Mouse (Mus musculus): ENCODE data around the gene Guca1a. TPM values are rescaled to one million over a fixed set of nuclear protein-coding genes. Genes with fewer than 3 reads are reported as not detected.
"Not testable (repeated sequence)": the region's sequence is repeated elsewhere in the genome, so short reads cannot be mapped to it uniquely, and the experiment has no call there.

Guca1a gene
- total RNA-seq, 1 experiment from 2014 or later = 0.57 TPM

DNA sequence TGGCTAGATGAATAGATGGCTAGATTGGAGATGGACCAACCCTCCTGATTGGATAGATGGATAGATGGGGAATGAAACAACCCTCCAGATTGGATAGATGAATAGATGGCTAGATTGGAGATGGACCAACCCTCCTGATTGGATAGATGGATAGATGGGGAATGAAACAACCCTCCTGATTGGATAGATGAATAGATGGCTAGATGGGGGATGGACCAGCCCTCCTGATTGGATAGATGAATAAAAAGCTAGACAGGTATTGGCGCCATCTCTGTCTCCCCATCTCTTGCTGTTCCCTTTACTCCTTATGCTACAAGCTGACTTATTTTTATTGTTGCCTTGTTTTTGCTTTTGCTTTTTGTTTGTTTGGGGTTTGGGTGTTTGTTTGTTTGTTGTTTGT lies 22.2 kb upstream of the Guca1a start:
- ATAC-seq (replicated peaks; ENCODE audit: insufficient number of reproducible peaks, low FRiP score, low TSS enrichment, poor library complexity, severe bottlenecking) = not testable (repeated sequence)

DNA sequence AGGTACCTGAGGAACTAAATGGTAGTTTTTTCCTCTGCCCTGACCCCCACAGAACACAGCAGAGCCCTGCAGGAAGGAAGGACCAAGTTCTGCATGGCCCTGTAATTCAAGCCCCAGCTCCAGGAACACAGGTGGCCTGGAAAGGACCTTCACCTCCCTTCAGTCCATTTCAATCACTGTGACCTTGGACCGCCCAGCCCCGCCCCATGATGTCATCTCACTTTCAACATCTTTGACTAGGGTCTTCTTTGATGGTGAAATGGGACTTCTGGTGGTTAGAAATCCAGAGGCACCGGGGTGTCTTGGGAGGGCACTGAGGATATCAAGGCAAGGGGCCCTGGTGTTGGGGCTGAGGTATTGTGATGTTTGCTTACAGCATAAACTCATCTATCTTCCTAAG lies 21.2 kb upstream of the Guca1a start:
- ATAC-seq (replicated peaks; ENCODE audit: insufficient number of reproducible peaks, low FRiP score, low TSS enrichment, poor library complexity, severe bottlenecking) = no peak

DNA sequence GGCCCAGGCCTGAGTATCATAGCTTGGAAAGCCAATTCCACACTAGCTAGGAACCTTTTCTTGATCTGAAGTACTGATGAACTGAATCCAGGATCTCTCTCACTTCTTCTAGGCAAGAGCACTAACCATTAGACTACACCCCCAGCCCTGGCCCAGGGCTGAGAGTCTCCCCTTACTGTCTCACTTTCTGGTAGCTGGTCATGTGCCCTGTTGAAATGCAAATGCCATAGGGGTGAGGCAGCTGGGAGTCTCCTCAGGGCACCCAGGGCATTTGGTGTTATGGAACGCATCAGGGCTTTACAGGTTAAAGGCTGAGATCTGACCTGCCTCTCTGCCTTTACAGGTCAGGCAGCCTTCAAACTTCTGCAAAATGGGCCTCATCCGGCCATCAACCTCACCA lies 19.8 kb upstream of the Guca1a start:
- ATAC-seq (replicated peaks; ENCODE audit: insufficient number of reproducible peaks, low FRiP score, low TSS enrichment, poor library complexity, severe bottlenecking) = no peak

DNA sequence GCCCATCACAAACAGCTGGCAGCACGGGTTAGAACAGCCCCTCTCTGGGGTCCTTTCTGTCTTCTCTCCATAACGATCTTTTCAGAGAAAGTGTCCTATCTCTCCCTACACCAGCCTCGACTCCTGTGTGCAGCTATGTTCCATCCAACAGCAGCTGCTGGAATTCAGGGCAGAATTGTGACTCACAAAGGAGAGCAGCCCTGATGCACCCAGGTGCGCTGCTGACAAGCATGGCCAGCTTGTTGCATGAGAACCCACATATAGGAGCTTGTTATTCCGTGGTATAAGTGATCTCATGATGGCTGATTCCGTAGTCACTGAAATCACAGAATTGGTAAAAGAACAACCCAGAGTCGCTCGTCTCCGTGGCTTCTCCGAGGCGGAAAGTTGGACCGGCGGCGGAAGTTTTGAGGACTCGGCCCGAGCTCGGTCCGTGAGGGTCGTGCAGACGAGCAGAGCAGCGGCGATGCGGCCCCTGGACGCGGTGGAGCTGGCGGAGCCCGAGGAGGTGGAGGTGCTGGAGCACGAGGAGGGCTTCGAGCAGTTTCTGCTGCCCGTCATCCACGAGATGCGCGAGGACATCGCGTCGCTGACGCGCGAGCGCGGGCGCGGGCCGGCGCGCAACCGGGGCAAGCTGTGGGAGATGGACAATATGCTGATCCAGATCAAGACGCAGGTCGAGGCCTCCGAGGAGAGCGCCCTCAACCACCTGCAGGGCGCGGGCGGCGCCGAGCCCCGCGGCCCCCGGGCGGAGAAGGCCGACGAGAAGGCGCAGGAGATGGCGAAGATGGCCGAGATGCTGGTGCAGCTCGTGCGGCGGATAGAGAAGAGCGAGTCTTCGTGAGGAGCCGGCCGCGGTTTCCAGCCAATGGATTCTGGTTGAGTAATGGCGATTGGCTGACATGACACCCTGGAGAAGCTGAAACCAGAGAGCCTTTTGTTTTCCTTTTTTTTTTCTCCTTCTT lies 9.8 kb upstream of the Guca1a start:
- ATAC-seq (replicated peaks; ENCODE audit: insufficient number of reproducible peaks, low FRiP score, low TSS enrichment, poor library complexity, severe bottlenecking) = not testable (repeated sequence)

DNA sequence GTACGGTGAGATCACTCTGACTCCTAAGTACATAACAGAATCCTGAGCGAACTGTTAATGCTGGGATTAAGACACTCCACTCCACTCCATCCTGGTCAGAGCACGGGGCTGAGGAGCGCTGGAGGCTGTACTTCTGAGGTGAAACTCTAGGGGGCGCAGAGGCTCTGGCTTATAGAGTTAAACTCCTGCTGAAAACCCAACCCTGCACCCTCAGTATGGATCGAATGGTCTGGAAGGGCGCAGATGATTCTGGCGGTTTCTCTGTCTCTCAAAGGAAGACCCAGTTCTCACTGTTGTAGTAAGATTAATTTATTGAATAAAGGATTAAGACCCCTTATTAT lies 8.1 kb upstream of the Guca1a start:
- ATAC-seq (replicated peaks; ENCODE audit: insufficient number of reproducible peaks, low FRiP score, low TSS enrichment, poor library complexity, severe bottlenecking) = peak; percentile 82

DNA sequence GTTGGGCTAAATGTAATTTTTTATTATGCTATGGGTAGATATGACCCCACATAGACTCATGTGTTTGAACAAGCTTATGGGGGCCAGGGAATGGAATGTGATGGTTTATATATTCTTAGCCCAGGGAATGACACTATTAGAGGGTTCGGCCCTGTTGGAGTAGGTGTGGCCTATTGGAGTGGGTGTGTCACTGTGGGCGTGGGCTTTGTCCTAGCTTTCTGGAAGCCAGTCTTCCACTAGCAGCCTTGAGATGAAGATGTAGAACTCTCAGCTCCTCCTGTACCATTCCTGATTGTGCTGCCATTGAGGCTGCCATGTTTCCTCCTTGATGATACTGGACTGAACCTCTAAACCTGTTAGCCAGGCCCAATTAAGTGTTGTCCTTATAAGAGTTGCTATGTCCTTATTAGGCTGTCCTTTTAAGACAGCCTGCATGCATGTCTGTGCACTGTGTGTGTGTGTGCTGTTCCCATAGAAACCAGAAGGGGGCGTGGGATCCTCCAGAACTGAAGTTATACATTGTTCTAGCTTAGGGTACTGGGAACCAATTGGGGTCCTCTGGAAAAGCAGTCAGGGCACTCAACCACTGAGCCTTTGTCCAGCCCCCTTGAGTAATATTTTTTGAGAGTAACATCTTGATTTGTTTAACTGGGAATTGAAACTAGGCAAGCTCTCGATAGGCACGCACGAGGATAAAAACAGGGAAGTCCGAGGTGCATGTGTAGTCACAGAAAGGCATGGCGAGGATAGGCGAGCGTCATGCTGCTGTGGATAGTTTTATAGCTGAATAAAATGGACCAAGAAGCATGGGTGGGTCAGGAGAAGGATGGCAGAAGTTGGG lies 7.6 kb upstream of the Guca1a start:
- ATAC-seq (replicated peaks; ENCODE audit: insufficient number of reproducible peaks, low FRiP score, low TSS enrichment, poor library complexity, severe bottlenecking) = peak; percentile 30; the same call in 1 of the 2 replicates

DNA sequence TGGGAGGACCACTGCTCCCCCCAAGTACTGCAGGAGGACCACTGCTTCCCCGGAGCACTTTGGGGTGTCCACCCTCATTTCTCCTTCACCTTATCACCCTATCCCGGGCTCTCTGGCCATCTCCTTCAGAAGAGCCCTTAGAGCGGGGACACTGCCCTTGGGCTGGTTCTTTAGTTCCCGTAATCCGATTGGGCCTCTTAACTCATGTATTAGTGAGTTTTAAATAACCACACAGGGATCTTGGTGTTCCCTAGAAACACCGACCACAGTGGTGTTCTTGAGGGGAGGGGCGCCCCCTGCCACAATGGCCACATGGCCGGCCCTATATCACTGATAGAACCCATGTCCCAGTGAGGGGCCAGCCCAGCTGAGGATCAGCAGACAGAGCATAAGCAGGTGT lies 1.3 kb downstream of the Guca1a start:
- ATAC-seq (replicated peaks; ENCODE audit: insufficient number of reproducible peaks, low FRiP score, low TSS enrichment, poor library complexity, severe bottlenecking) = no peak

DNA sequence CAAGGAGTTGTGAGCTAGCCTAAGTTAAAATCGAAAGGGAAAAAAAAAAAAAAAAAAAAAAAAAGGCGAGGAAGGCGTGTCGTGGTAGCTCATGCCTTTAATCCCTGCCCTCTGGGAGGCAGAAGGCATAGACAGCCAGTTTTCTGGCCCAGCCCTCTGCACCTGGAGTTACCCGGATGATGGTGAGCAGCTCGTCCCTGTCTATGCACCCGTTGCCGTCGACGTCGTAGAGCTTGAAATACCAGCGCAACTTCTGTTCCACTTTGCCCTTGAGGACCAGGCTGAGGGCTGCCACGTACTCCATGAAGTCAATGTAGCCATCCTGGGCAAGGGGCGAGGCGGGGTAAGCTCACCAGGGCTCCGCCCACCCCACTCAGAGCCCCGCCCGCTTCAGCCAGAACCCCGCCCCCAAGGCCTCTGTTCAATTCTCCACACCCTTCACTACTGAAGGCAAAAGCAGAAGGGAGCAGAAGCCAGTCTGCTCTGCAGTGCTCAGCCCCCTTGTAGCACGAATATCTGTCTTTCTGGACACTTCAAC lies 4.9 kb downstream of the Guca1a start:
- peak; percentile 88 for ATAC-seq (replicated peaks; ENCODE audit: insufficient number of reproducible peaks, low FRiP score, low TSS enrichment, poor library complexity, severe bottlenecking)

DNA sequence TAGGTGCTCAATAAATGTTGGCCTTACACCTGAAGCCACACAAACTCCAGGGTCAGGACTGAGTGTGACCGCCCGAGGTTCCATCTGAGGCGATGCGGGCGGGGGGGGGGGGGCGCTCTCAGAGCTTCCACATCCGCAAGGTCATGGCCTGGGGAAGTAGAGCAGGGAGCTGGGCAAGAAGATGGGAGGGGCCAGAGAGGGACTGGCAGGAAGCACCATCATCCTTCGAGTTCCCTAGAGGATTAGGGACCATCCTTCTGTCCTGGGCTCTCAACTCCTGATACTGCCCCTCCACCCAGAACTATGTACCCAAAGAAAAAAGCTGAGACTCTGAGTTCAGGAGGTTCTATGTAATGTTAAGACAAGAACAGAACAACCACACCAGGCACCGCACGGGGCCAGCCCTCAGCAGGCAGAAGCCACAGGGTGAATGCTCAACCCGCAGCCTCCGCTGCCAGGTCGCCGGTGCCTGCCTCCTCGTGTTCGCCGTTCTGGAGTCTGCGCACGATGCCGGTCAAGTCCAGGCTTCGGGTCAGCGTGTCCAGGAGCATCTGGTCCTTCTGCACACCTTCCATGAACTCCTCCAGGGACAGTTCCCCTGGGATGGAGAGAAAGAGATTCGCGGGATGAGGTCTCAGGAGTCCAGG lies 6.0 kb downstream of the Guca1a start:
- ATAC-seq (replicated peaks; ENCODE audit: insufficient number of reproducible peaks, low FRiP score, low TSS enrichment, poor library complexity, severe bottlenecking) = 0 out of 2 replicates have a peak, but pooled peaks have one; percentile 29

DNA sequence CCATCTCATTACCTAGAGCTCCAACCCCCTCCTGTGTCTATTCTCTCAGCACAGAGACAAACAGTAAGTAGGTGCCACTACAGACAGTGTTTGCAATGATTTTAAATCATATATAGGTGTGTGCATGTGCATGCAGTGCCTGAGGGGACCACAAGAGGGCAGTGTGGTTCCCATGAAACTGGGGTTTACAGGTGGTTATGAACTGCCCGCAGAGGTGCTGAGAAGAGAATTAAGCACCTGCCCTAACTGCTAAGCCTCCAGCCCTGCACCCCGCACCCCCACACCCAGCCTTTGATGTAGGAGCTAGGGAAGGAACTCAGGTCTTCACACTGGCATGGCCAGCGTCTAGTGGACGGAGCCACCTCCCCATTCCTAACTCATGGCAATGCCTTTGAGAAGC lies 13.7 kb downstream of the Guca1a start:
- 0 out of 2 replicates have a peak, but pooled peaks have one; percentile 47 for ATAC-seq (replicated peaks; ENCODE audit: insufficient number of reproducible peaks, low FRiP score, low TSS enrichment, poor library complexity, severe bottlenecking)

DNA sequence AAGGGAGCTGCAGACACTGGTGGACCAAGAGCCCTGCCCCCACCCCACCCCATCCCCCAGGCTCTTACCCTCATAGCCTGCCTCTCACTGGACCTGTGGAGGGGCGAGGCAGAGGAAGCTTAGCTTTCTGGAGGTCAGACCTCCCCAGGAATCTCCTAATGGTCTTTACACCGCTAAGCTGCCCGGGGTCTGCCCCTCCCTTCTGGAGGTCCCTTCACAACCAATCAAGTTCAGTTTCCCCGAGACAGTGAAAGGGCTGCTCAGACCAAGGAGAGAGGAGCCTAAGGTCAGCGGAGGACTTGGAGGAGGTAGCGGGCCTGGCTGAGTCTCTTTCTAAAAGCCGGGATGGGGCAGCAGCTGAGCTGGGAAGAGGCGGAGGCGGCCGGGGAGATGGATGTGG lies 15.2 kb downstream of the Guca1a start, which contains the start of gene Guca1b:
TSS of gene Guca1b (plus strand) at position 249 of the 400 bp plus-strand sequence.
- no peak for ATAC-seq (replicated peaks; ENCODE audit: insufficient number of reproducible peaks, low FRiP score, low TSS enrichment, poor library complexity, severe bottlenecking)

DNA sequence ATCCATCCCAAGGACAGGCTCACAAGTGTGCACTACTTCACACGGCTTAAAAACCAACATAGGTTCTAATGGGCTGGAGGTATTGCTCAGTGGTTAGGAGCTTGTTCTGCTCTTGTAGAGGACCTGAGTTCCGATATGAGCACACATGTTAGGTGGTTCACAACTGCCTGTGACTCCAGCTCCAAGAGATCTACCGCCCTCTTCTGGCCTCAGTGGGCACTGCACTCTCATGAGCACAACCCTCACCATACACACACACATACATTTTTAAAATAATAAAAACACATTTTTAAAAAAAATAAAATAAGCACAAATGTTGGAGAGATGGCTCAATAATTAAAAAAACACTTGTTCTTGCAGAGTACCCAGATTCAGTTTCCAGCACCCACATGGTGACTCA lies 16.3 kb downstream of the Guca1a start:
- ATAC-seq (replicated peaks; ENCODE audit: insufficient number of reproducible peaks, low FRiP score, low TSS enrichment, poor library complexity, severe bottlenecking) = no peak

DNA sequence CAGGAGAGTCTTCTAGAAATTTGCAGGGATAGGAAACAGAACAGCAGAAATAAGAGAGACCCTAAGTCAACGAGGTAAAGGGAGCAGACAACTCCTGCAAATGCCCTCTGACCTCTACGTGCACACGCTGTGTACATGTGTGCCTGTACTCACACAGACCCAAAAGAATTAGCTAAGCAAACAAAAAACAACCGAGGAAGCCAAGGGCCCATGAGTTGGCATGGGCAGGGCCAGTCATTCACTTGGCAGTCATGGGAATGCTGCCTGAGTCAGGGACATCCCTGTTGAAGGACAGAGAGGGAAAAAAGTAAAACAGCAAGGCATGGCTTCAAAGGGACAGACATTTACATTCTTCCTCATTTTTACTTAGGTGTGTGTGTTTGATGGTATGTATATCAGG lies 17.1 kb downstream of the Guca1a start:
- no peak for ATAC-seq (replicated peaks; ENCODE audit: insufficient number of reproducible peaks, low FRiP score, low TSS enrichment, poor library complexity, severe bottlenecking)

DNA sequence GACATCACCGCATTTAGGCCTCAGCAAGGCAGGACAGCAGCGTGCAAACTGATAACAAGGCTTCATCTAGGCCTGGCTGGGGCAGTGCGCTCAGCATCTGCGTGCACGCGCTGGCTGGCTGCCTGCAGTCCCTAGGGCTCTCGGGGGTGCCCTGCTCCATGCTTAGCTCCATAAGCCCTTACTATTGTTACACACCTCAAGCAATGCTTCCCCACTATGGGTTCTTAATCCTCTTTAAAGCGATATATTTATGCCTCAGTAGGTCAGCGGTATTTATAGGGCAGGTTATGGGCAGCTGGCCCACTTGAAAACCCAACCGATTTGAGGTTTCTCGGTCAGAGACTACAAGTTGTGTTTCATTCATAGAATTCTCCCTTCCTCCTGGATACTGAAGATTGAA lies 18.5 kb downstream of the Guca1a start:
- ATAC-seq (replicated peaks; ENCODE audit: insufficient number of reproducible peaks, low FRiP score, low TSS enrichment, poor library complexity, severe bottlenecking) = no peak

DNA sequence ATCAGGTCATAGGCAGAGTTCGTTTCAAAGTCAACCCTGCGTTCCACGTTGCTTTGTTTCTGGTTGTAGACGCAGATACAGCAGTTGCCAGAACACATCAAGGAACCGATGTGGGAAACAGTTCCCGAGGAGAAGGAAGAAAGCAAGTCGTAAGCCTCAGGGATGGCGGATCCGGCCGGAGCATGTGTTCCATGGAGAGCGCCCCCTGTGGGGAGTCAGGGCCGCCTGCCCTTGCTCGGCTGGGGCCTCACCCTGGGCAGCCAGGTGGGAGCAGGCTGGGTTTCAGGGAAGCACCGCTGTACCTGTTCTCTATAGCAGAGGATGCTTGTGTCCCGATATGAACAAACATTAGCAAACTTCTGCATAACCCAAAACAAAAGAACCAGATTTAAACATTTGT lies 22.3 kb downstream of the Guca1a start:
- ATAC-seq (replicated peaks; ENCODE audit: insufficient number of reproducible peaks, low FRiP score, low TSS enrichment, poor library complexity, severe bottlenecking) = no peak

DNA sequence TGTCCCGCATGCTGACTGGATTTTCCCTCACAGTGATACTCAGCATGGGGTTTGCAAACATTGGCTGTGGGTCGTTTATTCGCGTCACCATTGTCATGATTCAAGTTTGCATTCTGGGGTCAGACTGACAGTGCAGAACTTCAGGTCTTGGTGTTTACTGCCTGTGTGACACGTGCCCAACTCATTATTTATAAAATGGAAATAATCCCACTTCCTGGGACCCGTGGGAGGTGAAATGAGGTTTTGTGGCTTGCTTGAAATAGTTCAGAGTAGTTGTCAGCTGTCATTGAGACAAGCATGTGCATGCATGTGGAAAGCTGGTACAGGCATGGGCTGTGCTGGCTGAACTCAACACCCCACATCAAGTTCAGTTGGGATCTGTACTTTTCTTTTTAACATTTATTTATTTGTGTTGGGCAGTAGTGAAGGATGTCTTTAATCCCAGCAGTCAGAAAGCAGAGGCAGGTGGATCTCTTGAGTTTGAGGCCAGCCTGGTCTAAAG lies 23.6 kb downstream of the Guca1a start:
- ATAC-seq (replicated peaks; ENCODE audit: insufficient number of reproducible peaks, low FRiP score, low TSS enrichment, poor library complexity, severe bottlenecking) = no peak

DNA sequence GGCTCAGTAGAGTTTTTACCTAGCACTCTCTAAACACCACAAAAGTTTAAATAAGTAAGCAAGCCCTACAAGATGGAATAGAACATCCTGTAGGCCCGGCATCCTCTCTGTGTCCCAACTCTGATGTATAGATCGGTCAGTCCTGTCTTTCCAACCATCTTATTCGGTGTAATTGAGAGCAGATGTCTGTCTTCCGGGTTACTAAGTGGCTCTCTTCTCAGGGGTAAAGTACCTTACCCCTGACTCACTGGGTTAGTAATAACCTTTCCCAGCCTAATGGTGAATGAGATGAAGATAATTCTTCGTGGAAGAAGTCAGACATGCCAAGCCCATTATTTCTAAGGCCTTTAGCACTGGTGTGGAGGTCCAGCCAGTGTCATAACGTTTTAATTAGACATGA lies 26.4 kb downstream of the Guca1a start:
- no peak for ATAC-seq (replicated peaks; ENCODE audit: insufficient number of reproducible peaks, low FRiP score, low TSS enrichment, poor library complexity, severe bottlenecking)

DNA sequence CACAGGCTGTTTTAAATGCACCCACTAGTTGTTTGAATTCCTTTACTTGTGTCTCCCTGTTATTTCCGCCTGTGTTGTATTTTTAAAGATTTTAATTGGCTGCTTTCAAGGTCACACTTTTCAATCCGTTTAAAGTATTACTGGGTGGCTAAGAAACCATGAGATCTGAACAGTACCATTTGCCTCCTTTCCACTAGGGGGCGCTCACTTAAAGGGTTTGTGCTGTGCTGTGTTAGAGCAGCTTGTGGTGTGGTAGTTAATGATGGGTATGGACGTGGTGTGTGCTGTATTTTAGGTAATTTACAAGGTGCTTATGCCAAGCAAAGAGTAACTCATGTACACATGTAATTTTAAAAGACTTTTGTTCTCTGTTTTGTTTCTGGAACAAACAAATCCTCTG lies 28.9 kb downstream of the Guca1a start:
- ATAC-seq (replicated peaks; ENCODE audit: insufficient number of reproducible peaks, low FRiP score, low TSS enrichment, poor library complexity, severe bottlenecking) = peak; percentile 55; the same call in 1 of the 2 replicates

DNA sequence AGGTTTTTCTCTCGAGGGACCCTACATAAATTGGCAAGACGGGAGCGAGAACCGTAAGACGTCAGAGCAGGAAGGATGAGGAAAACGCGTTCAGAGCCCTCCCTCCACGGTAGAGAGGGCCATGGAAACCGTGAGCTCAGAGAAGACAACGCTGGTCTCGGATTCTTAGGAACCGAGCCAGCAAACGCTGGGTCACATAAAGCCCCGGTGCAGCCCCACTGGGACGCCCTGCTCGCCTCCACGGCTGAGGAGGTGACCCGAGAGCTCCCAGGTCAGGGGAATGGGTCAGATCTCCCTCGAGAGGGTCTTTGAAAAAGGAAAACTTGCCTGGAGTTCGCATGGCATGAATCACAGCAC lies 31.3 kb downstream of the Guca1a start:
- no peak for ATAC-seq (replicated peaks; ENCODE audit: insufficient number of reproducible peaks, low FRiP score, low TSS enrichment, poor library complexity, severe bottlenecking)
